8 mouse cellular contexts compared by ENCODE assay signal in genomic region chr19:60791164-60791563, GRCm38 (mm10). TPM values are rescaled to one million over a fixed set of nuclear protein-coding genes. Genes with fewer than 3 reads are reported as not detected.
DNase-seq lines count a peak whose midpoint lies in the region; ATAC-seq and TF ChIP-seq lines count a peak whose summit lies in the region.

No protein-coding gene starts in this region.

- H3K4me2 ChIP-seq in forebrain, embryonic 16.5 days (ENCODE audit: low read length): peak overlapping the region; percentile 78

- peak overlapping the region; percentile 92; the same call in 1 of the 2 replicates for H3K27ac ChIP-seq in bone marrow, adult 2 months (ENCODE audit: control insufficient read depth, insufficient read depth, low read depth, low read length, poor library complexity)
- peak overlapping the region; percentile 97 for H3K27ac ChIP-seq in forebrain, embryonic 16.5 days (ENCODE audit: low read length)
- H3K27ac ChIP-seq in macrophage: peak overlapping the region; percentile 92

- no peaks in the 10 kb centered on the region for H3K9me3 ChIP-seq in forebrain, embryonic 16.5 days (ENCODE audit: control insufficient read depth, low read length)

- TF ChIP-seq POLR2A in bone marrow, adult 2 months (IDR thresholded peaks at IDR 0.05; ENCODE audit: borderline replicate concordance, control insufficient read depth, low read depth, low read length): no peak

- no peaks in the 10 kb centered on the region for H3K36me3 ChIP-seq in forebrain, embryonic 16.5 days (ENCODE audit: control insufficient read depth, insufficient read depth)
- H3K36me3 ChIP-seq in macrophage (ENCODE audit: inconsistent target): no peaks in the 10 kb centered on the region

- H3K4me3 ChIP-seq in bone marrow, adult 2 months (replicated peaks; ENCODE audit: control insufficient read depth, low read depth, low read length): peak overlapping the region; percentile 80
- peak overlapping the region; percentile 99 for H3K4me3 ChIP-seq in forebrain, embryonic 16.5 days (replicated peaks; ENCODE audit: low read length)
- H3K4me3 ChIP-seq in macrophage (ENCODE audit: inconsistent target): peak overlapping the region; percentile 91

- peaks cover 39% of the 10 kb centered on the region for H3K79me2 ChIP-seq in macrophage (ENCODE audit: inconsistent target)

- WGBS in bone marrow, adult 2 months: 12% methylated on average over 9 of the region's 9 CpGs
- whole genome bisulfite sequencing in forebrain, embryonic 16.5 days: 13% methylated on average over 9 of the region's 9 CpGs
- 18% methylated on average over 9 of the region's 9 CpGs for WGBS in macrophage (ENCODE audit: missing documents)

- TF ChIP-seq CTCF in bone marrow, adult 2 months (IDR thresholded peaks at IDR 0.05; ENCODE audit: control insufficient read depth, insufficient read depth, low read length): no peak

- ATAC-seq in forebrain, embryonic 16.5 days: peak; percentile 14; the same call in 1 of the 2 replicates
- no peak for ATAC-seq in inflammation-experienced regulatory T-cells, adult 6 months

- intact Hi-C loops in left cerebral cortex, postnatal 10 days (cut with DNase I): no loop called here

- no peaks in the 10 kb centered on the region; the same call in 1 of the 2 replicates for H3K4me1 ChIP-seq in bone marrow, adult 2 months (ENCODE audit: control insufficient read depth, insufficient read depth, low read length)
- peaks cover 12% of the 10 kb centered on the region for H3K4me1 ChIP-seq in forebrain, embryonic 16.5 days (replicated peaks; ENCODE audit: control insufficient read depth, insufficient read depth, low read length)

- DNase-seq in kidney, adult 18-20 months: peak; percentile 9
- DNase-seq in kidney, adult 8-10 months: no peak
- DNase-seq in gastrocnemius, postnatal 4 days (ENCODE audit: low spot score in 2 of 2): no peak
- DNase-seq in left cerebral cortex, postnatal 10 days (ENCODE audit: extremely low spot score in 1 of 2, low spot score in 2 of 2): no peak

- H3K9ac ChIP-seq in forebrain, embryonic 16.5 days (replicated peaks; ENCODE audit: low read depth, low read length): peak overlapping the region; percentile 99

- H3K27me3 ChIP-seq in forebrain, embryonic 16.5 days (replicated peaks; ENCODE audit: control insufficient read depth, insufficient read depth, low read length): no peaks in the 10 kb centered on the region

RNA-seq across cellular contexts. Expression of gene Eif3a, which starts 0.7 kb away (rescaled TPM):
- 70.8 and 99.7 TPM in 2 replicates for polyA plus RNA-seq in bone marrow, adult 2 months (2011; ENCODE audit: insufficient read depth, insufficient read length, low replicate concordance, missing spikeins)
- polyA plus RNA-seq in forebrain, embryonic 16.5 days (2015; fragmentation: Nextera tagmentation; extraction: Ambion mirVana): 123 and 125 TPM in 2 replicates
- total RNA-seq in macrophage (2018; cell fraction: chromatin; rRNA removed): 100 to 1,000 TPM; 237 to 601 (median 395) TPM
- total RNA-seq in macrophage (2018; cell fraction: cytosol; rRNA removed): 100 to 1,000 TPM; 124 to 245 (median 178) TPM
- 100 to 1,000 TPM; 253 to 531 (median 300) TPM for total RNA-seq in macrophage (2018; cell fraction: nucleus; rRNA removed)
- polyA plus RNA-seq in macrophage (2018): 151 to 321 TPM (median 247 TPM) in 3 replicates
- 100 to 1,000 TPM; 123 to 135 TPM for total RNA-seq in gastrocnemius, postnatal 4 days (2021)
- polyA plus RNA-seq in inflammation-experienced regulatory T-cells, adult 6 months (2017; shearing (Covaris generic)): 100 to 1,000 TPM; 117 to 136 (median 120) TPM
- total RNA-seq in left cerebral cortex, postnatal 10 days (2021): 100 to 1,000 TPM; 122 to 123 TPM

RNA-seq across cellular contexts. Expression of gene Fam45a, which starts 20.2 kb away (rescaled TPM):
- polyA plus RNA-seq in bone marrow, adult 2 months (2011; ENCODE audit: insufficient read depth, insufficient read length, low replicate concordance, missing spikeins): 9.0 and 14.6 TPM in 2 replicates
- 42.9 and 43.6 TPM in 2 replicates for polyA plus RNA-seq in forebrain, embryonic 16.5 days (2015; fragmentation: Nextera tagmentation; extraction: Ambion mirVana)
- total RNA-seq in macrophage (2018; cell fraction: chromatin; rRNA removed): 10 to 100 TPM in 24 of 26 experiments, 1 to 10 TPM in 2; 5.5 to 73.2 (median 44.0) TPM
- 10 to 100 TPM; 20.2 to 35.7 (median 30.4) TPM for total RNA-seq in macrophage (2018; cell fraction: cytosol; rRNA removed)
- 10 to 100 TPM in 25 of 26 experiments, 1 to 10 TPM in 1; 8.7 to 73.1 (median 30.2) TPM for total RNA-seq in macrophage (2018; cell fraction: nucleus; rRNA removed)
- 32.6 to 59.1 TPM (median 48.3 TPM) in 3 replicates for polyA plus RNA-seq in macrophage (2018)
- total RNA-seq in gastrocnemius, postnatal 4 days (2021): 10 to 100 TPM; 23.4 to 24.1 TPM
- polyA plus RNA-seq in inflammation-experienced regulatory T-cells, adult 6 months (2017; shearing (Covaris generic)): 10 to 100 TPM; 55.3 to 62.1 (median 61.5) TPM
- 10 to 100 TPM; 32.7 to 39.6 TPM for total RNA-seq in left cerebral cortex, postnatal 10 days (2021)

RNA-seq across cellular contexts. Expression of gene Nanos1, which starts 35.4 kb away (rescaled TPM):
- 1.4 and 3.3 TPM in 2 replicates for polyA plus RNA-seq in bone marrow, adult 2 months (2011; ENCODE audit: insufficient read depth, insufficient read length, low replicate concordance, missing spikeins)
- 11.5 and 13.0 TPM in 2 replicates for polyA plus RNA-seq in forebrain, embryonic 16.5 days (2015; fragmentation: Nextera tagmentation; extraction: Ambion mirVana)
- total RNA-seq in macrophage (2018; cell fraction: chromatin; rRNA removed): under 1 TPM in 5 of 26 experiments, not detected in 21; 0.16 to 0.57 (median 0.35) TPM
- total RNA-seq in macrophage (2018; cell fraction: cytosol; rRNA removed): under 1 TPM; 0.03 to 0.68 (median 0.24) TPM
- total RNA-seq in macrophage (2018; cell fraction: nucleus; rRNA removed): 1 to 10 TPM in 1 of 26 experiments, under 1 TPM in 9, not detected in 16; 0.14 to 4.4 (median 0.38) TPM
- polyA plus RNA-seq in macrophage (2018): 0.25 to 8.6 TPM (median 0.67 TPM) in 3 replicates
- under 1 TPM; 0.70 to 0.76 TPM for total RNA-seq in gastrocnemius, postnatal 4 days (2021)
- polyA plus RNA-seq in inflammation-experienced regulatory T-cells, adult 6 months (2017; shearing (Covaris generic)): 1 to 10 TPM; 1.5 to 3.0 (median 2.4) TPM
- total RNA-seq in left cerebral cortex, postnatal 10 days (2021): 10 to 100 TPM; 21.6 to 22.6 TPM
